Mouse (Mus musculus) thymus, adult 2 months (tissue): Measurements from ENCODE around the gene Sh3bgrl.

Experiments used
- CTCF ChIP-seq: fragments of 200-500 bp; IDR thresholded peaks from 2 replicates; pipeline ENCODE4 v1.5.1; 2012; ENCODE audit warnings: mild to moderate bottlenecking, control low read depth, low read length, moderate library complexity, borderline replicate concordance; ENCODE audit not compliant: control insufficient read depth, poor library complexity, insufficient read depth; ENCODE audit errors: extremely low read depth
- POLR2A ChIP-seq: fragments of 200-500 bp; IDR thresholded peaks from 2 replicates; pipeline ENCODE4 v1.6.1; 2012; ENCODE audit warnings: mild to moderate bottlenecking, low read length, control low read depth, moderate library complexity; ENCODE audit not compliant: control insufficient read depth, poor library complexity, insufficient read depth; ENCODE audit errors: extremely low read depth

DNA sequence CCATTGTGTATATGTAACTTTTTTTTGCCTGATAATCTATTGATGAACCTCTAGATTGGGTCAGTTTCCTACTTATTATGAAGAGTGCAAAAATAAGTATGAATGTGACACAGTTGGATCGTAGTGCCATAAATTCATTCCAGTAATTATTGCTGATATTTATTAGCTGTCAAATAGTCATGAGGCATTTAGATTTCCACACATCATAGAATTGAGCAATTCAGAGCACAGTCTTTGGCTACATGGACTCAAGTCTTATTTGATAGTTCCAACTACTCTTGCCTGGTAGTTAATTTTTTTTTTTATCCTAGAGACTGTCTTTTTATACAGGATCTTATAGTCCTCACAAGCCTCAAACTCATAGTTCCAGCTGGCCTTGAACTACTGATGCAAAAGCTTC, 34.9 kb downstream of the Sh3bgrl start:
- TF ChIP-seq POLR2A (no peak), CTCF (no peak)
